Mouse (Mus musculus) activated CD4-positive, CD25-positive, alpha-beta regulatory T cell (primary cell): ENCODE data around the gene Rtl1. TPM values are rescaled to one million over a fixed set of nuclear protein-coding genes. Genes with fewer than 3 reads are reported as not detected.

Experiments used
- polyA plus RNA-seq, 2 experiments: library from polyadenylated mRNA; unstranded; fragments of 100-300 nt; shearing (Covaris generic); gene quantifications; one replicate each; pipeline ENCODE4 v1.2.1; 2017

Gene Rtl1
- polyA plus RNA-seq: under 1 TPM in 1 of 2 experiments, not detected in 1; 0.04 TPM

DNA sequence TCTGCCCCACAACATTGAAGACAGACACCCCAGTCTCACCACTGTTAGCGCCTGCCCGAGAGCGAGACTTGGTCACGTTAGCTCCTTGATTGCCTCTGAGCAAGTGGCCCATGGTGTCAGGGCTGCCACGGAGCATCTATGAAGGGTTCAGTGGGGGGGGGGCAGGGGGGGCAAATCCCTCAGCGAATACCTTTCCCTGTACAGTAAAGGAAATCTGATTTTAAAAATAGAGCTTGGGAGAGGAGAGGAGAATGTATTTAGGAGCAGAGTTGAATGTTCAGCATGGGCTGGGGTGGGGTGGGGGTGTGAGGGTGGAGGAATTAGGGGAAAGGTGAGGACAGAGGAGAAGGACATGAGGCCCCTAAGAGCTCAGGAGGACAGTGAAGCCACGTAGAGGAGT is at the start of gene Rtl1:
TSS of gene Rtl1 (minus strand) at position 101 of the 400 bp plus-strand sequence.

Other genes starting within 250 kb of the Rtl1 start
- under 1 TPM; 0.12 to 0.95 TPM for gene Dlk1, start 147.5 kb downstream of the Rtl1 start, polyA plus RNA-seq